Mouse (Mus musculus) frontal cortex, adult 2 months (tissue): ENCODE measurements around the gene Xkrx. TPM values are rescaled to one million over a fixed set of nuclear protein-coding genes. Genes with fewer than 3 reads are reported as not detected.
"Not testable (repeated sequence)": the region's sequence is repeated elsewhere in the genome, so short reads cannot be mapped to it uniquely, and the experiment has no call there.

ENCODE experiments used
- DNase-seq, 2 experiments: peaks; one replicate each; pipeline ENCODE4 v3.0.0; 2022; ENCODE audit warnings: low spot score in 1 of 2; ENCODE audit errors: extremely low spot score in 1 of 2
- polyA plus RNA-seq: library from polyadenylated mRNA; depleted of rRNA; stranded (reverse); fragments of >200 nt; gene quantifications from 2 replicates; pipeline ENCODE4 v1.2.3, GENCODE M21; 2012; rRNA removed

Xkrx gene
- 2.8 and 3.0 TPM in 2 replicates for polyA plus RNA-seq

GRCm38 (mm10) chrX:134162043-134162720, at the start of gene Xkrx:
TSS of gene Xkrx (minus strand) at chrX:134162076.
- DNase-seq, result no peak

GRCm38 (mm10) chrX:134211151-134211642, 49.3 kb upstream of the Xkrx start:
- no peak for DNase-seq

- no peak for DNase-seq
Measured at GRCm38 (mm10) chrX:134208491-134208890, 46.6 kb upstream of the Xkrx start.

- not testable (repeated sequence) for DNase-seq
Measured at GRCm38 (mm10) chrX:134187201-134187600, 25.3 kb upstream of the Xkrx start, which contains the start of gene Arl13a. TSS of gene Arl13a (plus strand) at chrX:134187501.

GRCm38 (mm10) chrX:134174699-134175098, 12.8 kb upstream of the Xkrx start:
- DNase-seq, result no peak

GRCm38 (mm10) chrX:134170584-134170983, 8.7 kb upstream of the Xkrx start:
- DNase-seq, result no peak

GRCm38 (mm10) chrX:134163484-134163883, 1.6 kb upstream of the Xkrx start:
- no peak for DNase-seq

- DNase-seq, result peak in 1 of 2 experiments; percentile 47
Measured at GRCm38 (mm10) chrX:134162826-134163225, 950 bp upstream of the Xkrx start.

GRCm38 (mm10) chrX:134160442-134160841, 1.4 kb downstream of the Xkrx start:
- no peak for DNase-seq

GRCm38 (mm10) chrX:134158151-134158550, 3.7 kb downstream of the Xkrx start:
- no peak for DNase-seq

GRCm38 (mm10) chrX:134141986-134142385, 19.9 kb downstream of the Xkrx start:
- no peak for DNase-seq

- peak in 1 of 2 experiments; percentile 9 for DNase-seq
Measured at GRCm38 (mm10) chrX:134141551-134141950, 20.3 kb downstream of the Xkrx start.

GRCm38 (mm10) chrX:134140024-134140423, 21.9 kb downstream of the Xkrx start:
- no peak for DNase-seq

- no peak for DNase-seq
Measured at GRCm38 (mm10) chrX:134133821-134134220, 28.1 kb downstream of the Xkrx start.

GRCm38 (mm10) chrX:134132295-134132694, 29.6 kb downstream of the Xkrx start:
- DNase-seq, result peak in 1 of 2 experiments; percentile 36

GRCm38 (mm10) chrX:134128549-134128948, 33.3 kb downstream of the Xkrx start:
- no peak for DNase-seq

- no peak for DNase-seq
Measured at GRCm38 (mm10) chrX:134116417-134116816, 45.5 kb downstream of the Xkrx start.

GRCm38 (mm10) chrX:134111767-134112166, 50.1 kb downstream of the Xkrx start:
- DNase-seq, result no peak

GRCm38 (mm10) chrX:134102641-134103040, 59.2 kb downstream of the Xkrx start:
- peak; percentile 25 to 45 for DNase-seq
